Mouse (Mus musculus) bone marrow, adult 2 months (tissue): ENCODE results near the gene Spata13.

ENCODE experiments used
- CTCF ChIP-seq: fragments of 200-500 bp; IDR thresholded peaks from 2 replicates; pipeline ENCODE4 v1.5.1; 2011; ENCODE audit warnings: low read length, control low read depth; ENCODE audit not compliant: control insufficient read depth, insufficient read depth
- POLR2A ChIP-seq: fragments of 200-500 bp; IDR thresholded peaks from 2 replicates; pipeline ENCODE4 v1.6.1; 2011; ENCODE audit warnings: low read depth, mild to moderate bottlenecking, control low read depth, low read length, borderline replicate concordance; ENCODE audit not compliant: control insufficient read depth

GRCm38 (mm10) chr14:60683989-60684388, 50.2 kb downstream of the Spata13 start:
- TF ChIP-seq CTCF = no peak
- no peak for TF ChIP-seq POLR2A
